Mouse (Mus musculus): Measurements from ENCODE around the gene Prelid3b. TPM values are rescaled to one million over a fixed set of nuclear protein-coding genes. Genes with fewer than 3 reads are reported as not detected.

Prelid3b gene
- polyA plus RNA-seq, 1 experiment from 2014 or later = 108 TPM

DNA sequence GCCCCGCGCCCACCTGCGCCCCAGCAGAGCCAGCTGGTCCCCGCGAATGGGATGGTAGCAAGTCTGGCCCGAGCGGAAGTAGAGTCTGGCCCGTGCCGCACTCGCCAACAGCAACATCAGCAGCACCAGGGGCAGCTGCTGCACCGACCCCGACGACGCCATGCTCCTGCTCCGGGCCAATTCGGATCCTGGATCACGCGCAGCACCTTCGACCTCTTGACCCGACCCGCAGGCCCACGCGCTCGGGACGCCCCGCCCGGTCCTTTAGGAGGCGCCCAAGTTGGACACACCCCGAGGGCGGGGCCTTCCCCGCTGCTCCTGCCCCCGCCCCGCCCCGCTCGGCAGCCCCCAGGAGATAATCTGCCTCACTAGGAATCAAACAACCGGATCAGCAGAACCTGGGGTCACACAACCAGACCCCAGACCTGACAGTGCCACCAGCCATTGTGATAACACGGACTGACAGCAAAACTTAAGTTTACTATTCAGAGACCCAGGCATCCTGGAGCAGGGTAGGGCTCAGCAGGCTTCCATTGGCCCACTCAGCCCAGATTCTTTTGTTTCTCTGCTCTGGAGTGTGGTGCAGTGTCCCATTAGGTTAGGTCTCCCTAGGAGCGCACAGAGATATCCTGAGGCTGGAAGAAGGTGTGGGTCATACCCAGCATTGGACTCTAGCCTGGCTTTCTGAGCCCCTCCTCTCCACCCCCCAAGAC lies 34.0 kb downstream of the Prelid3b start, which contains the start of gene Ctsz:
Gene Ctsz (minus strand): TSS at position 303 of the 713 bp plus-strand sequence.
- Histone ChIP-seq H3K9me3 (no peaks in the 10 kb centered on the region), H3K27ac (no peak within 1 kb of the TSS), H3K27me3 (no peaks in the 10 kb centered on the region), H3K4me3 (peak within 1 kb of the TSS; percentile 63), H3K4me1 (peaks cover 31% of the 10 kb centered on the region), H3K36me3 (peaks cover 22% of the 10 kb centered on the region), H3K9ac (peak within 1 kb of the TSS; percentile 75), H3K4me2 (peak within 1 kb of the TSS; percentile 88)
- under 1% methylated on average over 38 of the region's 38 CpGs for WGBS
- peak; percentile 56; the same call in 1 of the 2 replicates for ATAC-seq (ENCODE audit: insufficient number of reproducible peaks, insufficient read depth, low FRiP score, low TSS enrichment, low read depth)

DNA sequence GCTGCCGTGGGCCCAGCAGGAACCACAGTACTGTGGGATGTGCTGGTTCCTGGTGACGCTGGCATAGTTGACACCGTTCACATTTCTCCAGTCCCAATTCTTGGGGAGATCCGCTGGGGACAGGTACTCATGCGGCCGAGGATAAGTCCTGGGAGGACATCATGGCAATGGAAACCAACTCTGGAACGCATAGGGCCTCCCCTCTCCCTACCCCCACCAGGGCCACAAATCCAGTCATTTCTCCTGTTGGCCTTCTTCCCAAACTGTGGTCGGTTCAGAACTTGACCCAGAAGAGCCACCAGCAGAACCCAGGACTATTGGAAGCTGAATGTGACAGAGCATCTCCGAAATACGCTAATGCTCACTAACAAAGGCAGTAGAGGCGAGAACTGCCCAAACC lies 34.7 kb downstream of the Prelid3b start:
- H3K9me3 ChIP-seq = no peaks in the 10 kb centered on the region
- H3K27ac ChIP-seq = no peak overlapping the region
- peak overlapping the region; percentile 63 for H3K4me3 ChIP-seq
- peaks cover 29% of the 10 kb centered on the region for H3K36me3 ChIP-seq
- peak overlapping the region; percentile 88 for H3K4me2 ChIP-seq
- peaks cover 29% of the 10 kb centered on the region for H3K4me1 ChIP-seq
- no peak for ATAC-seq (ENCODE audit: insufficient number of reproducible peaks, insufficient read depth, low FRiP score, low TSS enrichment, low read depth)
- no peaks in the 10 kb centered on the region for H3K27me3 ChIP-seq
- H3K9ac ChIP-seq = peak overlapping the region; percentile 75
- 71% methylated on average over 11 of the region's 11 CpGs for WGBS

DNA sequence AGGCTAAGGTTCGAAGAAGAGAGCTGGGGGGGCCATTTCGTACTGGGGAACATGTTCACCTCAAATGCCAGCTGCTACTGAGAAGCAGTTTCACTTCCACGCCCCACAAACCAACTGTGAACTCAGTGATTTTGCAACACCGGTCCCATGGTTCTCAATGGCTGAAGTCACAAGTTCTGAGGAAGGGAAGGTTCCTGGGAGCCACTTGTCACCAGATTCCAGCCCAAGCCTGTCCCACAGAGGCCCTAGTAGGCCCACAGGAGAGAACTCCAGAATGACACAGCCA lies 35.2 kb downstream of the Prelid3b start:
- Histone ChIP-seq H3K9me3 (no peaks in the 10 kb centered on the region), H3K4me2 (peak overlapping the region; percentile 88), H3K36me3 (peaks cover 34% of the 10 kb centered on the region), H3K27me3 (no peaks in the 10 kb centered on the region), H3K27ac (no peak overlapping the region), H3K9ac (no peak overlapping the region), H3K4me1 (peaks cover 23% of the 10 kb centered on the region), H3K4me3 (peak overlapping the region; percentile 63)
- WGBS = 94% methylated on average over 4 of the region's 4 CpGs
- no peak for ATAC-seq (ENCODE audit: insufficient number of reproducible peaks, insufficient read depth, low FRiP score, low TSS enrichment, low read depth)

DNA sequence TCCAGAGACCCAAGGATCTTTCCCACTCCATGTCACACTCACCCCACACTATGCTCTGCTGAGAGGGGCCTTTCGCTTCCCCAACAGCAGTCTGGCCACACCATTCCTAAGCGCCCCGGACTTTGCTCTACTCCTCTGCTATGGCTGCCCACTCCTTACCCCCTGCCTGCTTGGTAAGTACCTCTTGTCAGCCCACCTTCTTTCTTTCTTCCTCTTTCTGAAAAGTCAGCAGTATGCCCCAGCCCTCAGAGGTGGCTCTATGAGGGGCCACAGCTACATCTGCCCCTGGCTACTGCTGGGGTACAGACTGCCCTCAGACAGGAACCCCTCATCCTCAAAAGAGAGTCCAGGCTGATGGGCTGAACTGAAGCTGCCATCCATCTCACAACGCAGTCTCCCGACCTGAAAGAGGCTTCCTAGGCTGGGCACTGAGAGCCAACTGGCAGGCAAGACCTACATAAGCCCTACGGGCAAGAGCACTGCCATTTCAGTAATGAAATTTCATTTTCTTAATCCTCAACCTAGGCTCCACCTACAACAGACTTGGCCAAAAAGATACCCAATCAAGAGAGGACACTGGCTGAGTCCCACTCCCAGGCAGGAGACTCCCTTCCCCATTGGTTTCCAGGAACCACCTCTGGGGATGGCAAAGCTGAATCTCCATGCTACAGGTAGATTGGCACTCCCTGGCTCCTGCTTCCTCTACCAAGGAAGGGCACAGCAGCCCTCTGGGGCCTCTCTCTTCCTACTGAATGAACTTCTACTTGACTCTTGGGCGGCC lies 35.8 kb downstream of the Prelid3b start:
- no peaks in the 10 kb centered on the region for H3K9me3 ChIP-seq
- H3K36me3 ChIP-seq = peaks cover 38% of the 10 kb centered on the region
- peaks cover 22% of the 10 kb centered on the region for H3K4me1 ChIP-seq
- 94% methylated on average over 7 of the region's 7 CpGs for WGBS
- no peaks in the 10 kb centered on the region for H3K27me3 ChIP-seq
- no peak for ATAC-seq (ENCODE audit: insufficient number of reproducible peaks, insufficient read depth, low FRiP score, low TSS enrichment, low read depth)
- no peak overlapping the region for H3K4me2 ChIP-seq
- no peak overlapping the region for H3K27ac ChIP-seq
- no peak overlapping the region for H3K9ac ChIP-seq
- H3K4me3 ChIP-seq = no peak overlapping the region

DNA sequence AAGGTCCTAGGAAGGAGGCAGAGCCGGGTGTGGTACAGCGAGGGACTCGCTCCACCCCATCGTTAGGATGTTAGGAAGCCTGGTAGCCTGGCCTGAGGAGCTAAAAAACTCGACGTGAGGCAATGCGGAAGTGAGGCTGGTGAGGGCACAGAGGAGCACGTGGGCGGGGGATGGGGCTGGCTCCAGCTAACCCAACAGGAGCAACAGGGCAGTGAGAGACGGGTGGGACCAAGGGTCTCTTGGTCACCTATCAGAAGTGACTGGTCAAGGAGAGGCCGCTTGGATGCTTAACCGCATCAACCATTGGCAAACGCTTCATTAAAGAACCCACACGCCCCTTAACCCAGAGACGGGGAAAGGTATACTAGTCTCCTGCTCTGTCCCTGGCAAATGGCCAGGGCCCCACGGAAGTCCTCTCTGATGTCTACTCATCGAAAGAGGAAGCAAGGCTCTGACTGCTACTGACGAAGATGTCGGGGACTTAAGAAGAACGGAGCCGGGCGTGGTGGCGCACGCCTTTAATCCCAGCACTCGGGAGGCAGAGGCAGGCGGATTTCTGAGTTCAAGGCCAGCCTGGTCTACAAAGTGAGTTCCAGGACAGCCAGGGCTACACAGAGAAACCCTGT lies 36.7 kb downstream of the Prelid3b start:
- Histone ChIP-seq H3K9me3 (no peaks in the 10 kb centered on the region), H3K27me3 (no peaks in the 10 kb centered on the region), H3K4me1 (peaks cover 22% of the 10 kb centered on the region), H3K9ac (no peak overlapping the region), H3K36me3 (peaks cover 38% of the 10 kb centered on the region), H3K4me2 (no peak overlapping the region), H3K4me3 (no peak overlapping the region), H3K27ac (no peak overlapping the region)
- ATAC-seq (ENCODE audit: insufficient number of reproducible peaks, insufficient read depth, low FRiP score, low TSS enrichment, low read depth) = no peak
- 91% methylated on average over 26 of the region's 26 CpGs for WGBS

DNA sequence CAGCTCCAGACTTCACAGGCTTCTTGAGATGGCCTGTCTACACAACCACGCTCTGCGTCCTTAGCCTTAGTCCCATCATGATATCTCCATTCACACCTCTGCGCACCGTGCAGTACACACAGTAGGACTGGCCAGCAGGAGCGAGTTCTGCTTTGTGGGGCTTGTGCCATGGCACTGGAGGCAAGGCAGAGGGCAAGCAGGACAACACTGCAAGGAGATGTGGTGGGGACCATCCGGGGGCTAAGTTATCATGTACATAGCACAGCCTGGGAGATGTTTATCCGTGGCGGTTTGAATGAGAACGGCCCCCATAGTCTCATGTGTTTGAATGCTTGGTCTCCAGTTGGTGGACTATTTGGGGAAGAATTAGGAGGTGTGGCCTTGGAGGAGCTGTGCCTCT lies 37.9 kb downstream of the Prelid3b start:
- H3K36me3 ChIP-seq = peaks cover 41% of the 10 kb centered on the region
- peaks cover 22% of the 10 kb centered on the region for H3K4me1 ChIP-seq
- no peak overlapping the region for H3K4me2 ChIP-seq
- H3K27ac ChIP-seq = no peak overlapping the region
- no peaks in the 10 kb centered on the region for H3K9me3 ChIP-seq
- H3K9ac ChIP-seq = no peak overlapping the region
- 96% methylated on average over 9 of the region's 9 CpGs for WGBS
- no peaks in the 10 kb centered on the region for H3K27me3 ChIP-seq
- H3K4me3 ChIP-seq = no peak overlapping the region
- ATAC-seq (ENCODE audit: insufficient number of reproducible peaks, insufficient read depth, low FRiP score, low TSS enrichment, low read depth) = no peak

DNA sequence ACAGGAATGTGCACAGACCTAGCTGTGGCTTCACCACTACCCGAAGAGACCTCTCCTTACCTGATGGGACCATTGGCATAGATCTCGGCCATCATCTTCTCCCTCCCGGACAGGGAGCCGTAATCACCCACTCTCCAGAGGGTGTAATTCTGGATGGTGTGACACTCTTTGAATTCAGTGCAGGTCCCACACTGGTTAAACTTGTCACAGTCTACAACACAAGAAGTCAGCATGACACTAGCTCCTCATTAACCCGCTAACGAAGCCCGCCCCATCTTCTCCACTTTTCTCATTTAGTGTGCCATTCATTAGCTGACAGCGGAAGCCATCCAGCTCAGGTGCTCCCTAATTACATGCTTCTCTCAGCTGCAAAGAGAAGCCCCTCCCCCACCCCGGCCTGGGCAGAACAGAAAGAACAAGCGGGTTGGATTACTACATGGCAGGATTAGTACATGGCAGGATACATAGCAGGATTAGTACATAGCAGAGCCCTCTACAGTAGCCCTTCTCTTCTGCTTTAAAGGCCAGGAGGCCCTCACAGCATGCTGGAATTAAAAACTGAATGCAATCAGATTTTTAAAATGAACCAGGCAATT lies 43.8 kb downstream of the Prelid3b start:
- H3K27me3 ChIP-seq = no peaks in the 10 kb centered on the region
- no peak for ATAC-seq (ENCODE audit: insufficient number of reproducible peaks, insufficient read depth, low FRiP score, low TSS enrichment, low read depth)
- H3K4me3 ChIP-seq = no peak overlapping the region
- WGBS = 70% methylated on average over 10 of the region's 10 CpGs
- H3K9ac ChIP-seq = no peak overlapping the region
- no peak overlapping the region for H3K27ac ChIP-seq
- no peaks in the 10 kb centered on the region for H3K9me3 ChIP-seq
- no peaks in the 10 kb centered on the region for H3K4me1 ChIP-seq
- peaks cover 75% of the 10 kb centered on the region for H3K36me3 ChIP-seq
- H3K4me2 ChIP-seq = no peak overlapping the region

DNA sequence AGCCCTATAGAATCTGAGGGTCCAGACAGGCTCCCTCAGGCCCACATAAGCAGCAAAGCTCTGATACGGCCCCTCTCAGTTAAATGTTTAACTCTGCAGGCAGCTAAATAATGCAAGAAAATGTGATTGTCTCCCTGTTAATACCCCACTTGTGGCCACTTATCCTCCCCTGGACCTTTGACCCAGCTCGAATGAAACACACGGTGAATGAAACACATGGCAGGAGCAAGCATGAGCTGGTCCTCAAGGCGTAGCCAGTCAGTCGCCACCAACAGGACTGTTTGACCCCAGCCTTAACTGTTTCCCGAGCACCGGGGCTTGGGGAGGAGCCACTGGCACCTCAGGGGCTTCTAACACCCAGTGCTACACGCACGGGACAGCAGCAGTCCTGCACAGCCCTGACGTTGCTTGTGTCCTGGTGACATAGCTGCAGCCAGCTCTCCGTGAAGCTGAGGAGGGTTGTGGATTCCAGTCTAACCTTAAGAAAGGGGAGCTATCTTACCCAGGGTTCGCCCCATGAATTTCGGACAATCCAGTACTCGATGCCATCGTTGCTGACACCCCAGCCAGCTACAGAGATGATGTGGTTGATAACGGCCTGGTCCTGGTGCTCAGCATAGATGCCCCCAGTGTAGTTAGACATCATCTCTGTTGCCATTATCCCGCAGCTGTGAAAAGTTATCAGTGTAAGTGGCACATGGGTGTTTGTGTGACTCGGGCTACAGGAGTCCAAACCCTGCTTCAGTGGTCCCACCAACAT lies 44.6 kb downstream of the Prelid3b start:
- no peak for ATAC-seq (ENCODE audit: insufficient number of reproducible peaks, insufficient read depth, low FRiP score, low TSS enrichment, low read depth)
- no peak overlapping the region for H3K9ac ChIP-seq
- no peak overlapping the region for H3K27ac ChIP-seq
- 79% methylated on average over 18 of the region's 18 CpGs for WGBS
- H3K27me3 ChIP-seq = no peaks in the 10 kb centered on the region
- H3K36me3 ChIP-seq = peaks cover 78% of the 10 kb centered on the region
- no peak overlapping the region for H3K4me2 ChIP-seq
- no peaks in the 10 kb centered on the region for H3K9me3 ChIP-seq
- no peak overlapping the region for H3K4me3 ChIP-seq
- H3K4me1 ChIP-seq = no peaks in the 10 kb centered on the region

DNA sequence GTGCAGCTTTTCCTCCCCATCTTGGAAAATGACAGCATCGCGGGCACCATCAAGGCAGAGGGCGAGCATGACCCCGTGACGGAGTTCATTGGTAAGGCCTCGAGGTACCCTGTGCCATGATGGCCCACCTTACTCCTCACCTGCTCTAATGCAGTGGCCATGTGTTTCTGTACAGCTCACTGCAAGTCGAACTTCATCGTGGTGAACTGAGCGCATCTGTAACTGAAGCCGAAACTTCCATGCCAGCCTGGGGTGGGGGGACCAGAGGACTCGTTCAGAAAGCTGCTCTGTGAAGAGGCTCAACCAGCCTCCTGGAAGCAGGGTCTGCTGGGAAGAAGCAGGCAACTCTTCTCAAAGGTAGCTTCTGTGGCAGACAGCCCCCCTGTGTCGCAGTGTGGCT lies 46.0 kb downstream of the Prelid3b start:
- no peak overlapping the region for H3K4me3 ChIP-seq
- no peaks in the 10 kb centered on the region for H3K9me3 ChIP-seq
- H3K4me2 ChIP-seq = no peak overlapping the region
- no peak for ATAC-seq (ENCODE audit: insufficient number of reproducible peaks, insufficient read depth, low FRiP score, low TSS enrichment, low read depth)
- WGBS = 87% methylated on average over 12 of the region's 12 CpGs
- peaks cover 81% of the 10 kb centered on the region for H3K36me3 ChIP-seq
- no peaks in the 10 kb centered on the region for H3K27me3 ChIP-seq
- H3K27ac ChIP-seq = no peak overlapping the region
- no peak overlapping the region for H3K9ac ChIP-seq
- H3K4me1 ChIP-seq = no peaks in the 10 kb centered on the region

DNA sequence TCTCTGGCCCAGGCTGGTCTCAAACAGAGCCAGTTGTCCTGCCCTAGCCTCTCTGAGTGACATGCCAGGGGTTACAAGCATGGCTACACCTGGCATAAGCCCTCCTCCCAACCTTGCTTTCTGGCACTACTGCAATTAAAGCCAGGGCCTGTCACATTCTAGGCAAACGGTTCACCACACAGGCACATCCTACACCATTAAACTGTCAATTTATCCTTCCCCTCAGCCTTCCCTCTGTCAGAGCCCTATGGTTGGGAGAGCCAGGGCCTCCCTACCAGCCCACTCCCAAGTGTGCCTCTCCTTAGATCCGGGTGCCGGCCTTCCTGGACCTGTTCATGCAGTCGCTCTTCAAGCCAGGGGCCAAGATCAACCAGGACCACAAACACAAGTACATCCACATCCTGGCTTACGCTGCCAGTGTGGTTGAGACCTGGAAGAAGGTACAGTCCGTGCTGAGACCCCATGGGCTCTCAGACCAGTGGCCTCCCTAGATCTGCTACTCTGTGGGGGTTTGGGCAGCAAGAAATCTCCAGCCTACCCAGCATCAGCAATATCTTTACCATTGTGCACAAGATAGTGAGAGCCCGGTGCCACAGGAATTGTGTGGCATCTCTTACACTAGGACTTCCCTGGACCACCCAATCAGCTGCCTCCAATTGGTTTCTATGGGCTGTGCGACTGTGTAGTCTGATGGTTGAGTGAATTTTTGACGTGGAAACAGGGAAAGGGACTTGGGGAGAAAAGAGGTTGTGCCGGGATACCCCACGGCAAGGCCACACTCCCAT lies 48.4 kb downstream of the Prelid3b start:
- Histone ChIP-seq H3K4me1 (no peaks in the 10 kb centered on the region), H3K9me3 (no peaks in the 10 kb centered on the region), H3K27ac (no peak overlapping the region), H3K4me2 (no peak overlapping the region), H3K9ac (no peak overlapping the region), H3K4me3 (no peak overlapping the region), H3K27me3 (no peaks in the 10 kb centered on the region), H3K36me3 (peaks cover 100% of the 10 kb centered on the region)
- 90% methylated on average over 11 of the region's 11 CpGs for WGBS
- no peak for ATAC-seq (ENCODE audit: insufficient number of reproducible peaks, insufficient read depth, low FRiP score, low TSS enrichment, low read depth)
